Mouse (Mus musculus) granulocyte monocyte progenitor cell, adult 5-6 weeks (primary cell): ENCODE data around the gene Il31. TPM values are rescaled to one million over a fixed set of nuclear protein-coding genes. Genes with fewer than 3 reads are reported as not detected.

ENCODE experiments used
- total RNA-seq, 2 experiments: library from RNA; stranded (forward) in 1 of 2; stranded (reverse) in 1 of 2; fragments of 200-712, 200-1000 nt in 1 of 2; fragments of >200 nt in 1 of 2; fragmentation: Nextera tagmentation in 1 of 2; gene quantifications; 2 replicates each; pipeline ENCODE4 v1.2.3; 2014 to 2017

The Il31 gene
- total RNA-seq, 2 experiments from 2014 or later: not detected

Other genes with a start within 250 kb of the Il31 start
- gene Wdr66, start 237.4 kb downstream of the Il31 start, total RNA-seq (2014; fragmentation: Nextera tagmentation): 0.99 TPM in 1 of 2 replicates, not detected in the other
- gene Wdr66, start 237.4 kb downstream of the Il31 start, total RNA-seq (2017): not detected in 2 replicates
- gene Bcl7a, start 145.7 kb downstream of the Il31 start, total RNA-seq (2014; fragmentation: Nextera tagmentation): 27.5 and 29.4 TPM in 2 replicates
- 11.0 and 17.4 TPM in 2 replicates for gene Bcl7a, start 145.7 kb downstream of the Il31 start, total RNA-seq (2017)
- 46.9 and 52.3 TPM in 2 replicates for gene Mlxip, start 94.7 kb downstream of the Il31 start, total RNA-seq (2014; fragmentation: Nextera tagmentation)
- 11.1 and 11.9 TPM in 2 replicates for gene Mlxip, start 94.7 kb downstream of the Il31 start, total RNA-seq (2017)
- gene Lrrc43, start 184 bp downstream of the Il31 start, total RNA-seq (2014; fragmentation: Nextera tagmentation): not detected in 2 replicates
- not detected in 2 replicates for gene Lrrc43, start 184 bp downstream of the Il31 start, total RNA-seq (2017)
- not detected in 2 replicates for gene B3gnt4, start 21.0 kb upstream of the Il31 start, total RNA-seq (2014; fragmentation: Nextera tagmentation)
- not detected in 2 replicates for gene B3gnt4, start 21.0 kb upstream of the Il31 start, total RNA-seq (2017)
- 29.0 and 61.6 TPM in 2 replicates for gene Diablo, start 34.7 kb upstream of the Il31 start, total RNA-seq (2014; fragmentation: Nextera tagmentation)
- 54.6 and 62.5 TPM in 2 replicates for gene Diablo, start 34.7 kb upstream of the Il31 start, total RNA-seq (2017)
- gene Gm49027, start 36.0 kb upstream of the Il31 start, total RNA-seq (2014; fragmentation: Nextera tagmentation): not detected in 2 replicates
- gene Gm49027, start 36.0 kb upstream of the Il31 start, total RNA-seq (2017): not detected in 2 replicates
- 23.1 and 39.0 TPM in 2 replicates for gene Vps33a, start 83.5 kb upstream of the Il31 start, total RNA-seq (2014; fragmentation: Nextera tagmentation)
- 21.7 and 23.9 TPM in 2 replicates for gene Vps33a, start 83.5 kb upstream of the Il31 start, total RNA-seq (2017)
- gene Clip1, start 195.1 kb upstream of the Il31 start, total RNA-seq (2014; fragmentation: Nextera tagmentation): 41.7 and 56.0 TPM in 2 replicates
- 63.4 and 65.9 TPM in 2 replicates for gene Clip1, start 195.1 kb upstream of the Il31 start, total RNA-seq (2017)
- gene Zcchc8, start 231.6 kb upstream of the Il31 start, total RNA-seq (2014; fragmentation: Nextera tagmentation): 53.7 and 66.1 TPM in 2 replicates
- 53.5 and 80.9 TPM in 2 replicates for gene Zcchc8, start 231.6 kb upstream of the Il31 start, total RNA-seq (2017)